In the genomic region with DNA sequence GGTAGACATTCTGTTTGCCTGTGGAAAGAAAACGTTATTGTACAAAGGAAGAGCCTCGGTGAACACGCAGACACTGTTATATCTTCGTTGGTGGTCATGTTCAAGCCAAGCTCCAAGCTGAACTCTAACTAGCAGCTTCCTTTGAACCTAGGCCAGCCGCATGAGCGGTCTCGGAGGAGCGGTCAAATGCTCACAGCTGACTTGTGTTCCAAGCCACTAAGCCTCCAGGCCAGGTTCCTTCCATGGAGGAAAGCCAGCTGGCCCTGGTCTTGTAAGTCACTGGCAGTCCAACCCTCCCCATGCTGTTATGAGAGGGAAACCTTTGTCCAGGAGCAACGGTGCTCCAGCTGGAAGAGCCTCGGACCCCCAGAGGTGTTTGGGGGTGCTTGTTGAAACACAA, we compare ENCODE assay signal across 7 mouse cellular contexts.
A peak's percentile ranks its signal among the peaks of the same experiment; 100 is the strongest.
DNase-seq lines count a peak whose midpoint lies in the region; ATAC-seq and TF ChIP-seq lines count a peak whose summit lies in the region.

No protein-coding gene starts in this region.

- 20% methylated on average over 10 of the region's 10 CpGs for WGBS in kidney, adult 2 months

- TF ChIP-seq POLR2A in kidney, adult 2 months (IDR thresholded peaks at IDR 0.05; ENCODE audit: low read depth, low read length) = no peak

- H3K36me3 ChIP-seq in kidney, adult 2 months (ENCODE audit: control insufficient read depth, insufficient read depth, low read length) = no peaks in the 10 kb centered on the region

- DNase-seq in right cerebral cortex, postnatal 14 days = peak; percentile 13
- DNase-seq in right cerebral cortex, postnatal 36 days (ENCODE audit: low spot score in 2 of 2) = no peak
- peak; percentile 35 to 84 for DNase-seq in cerebellum, postnatal 4 days (ENCODE audit: low spot score in 2 of 2)
- DNase-seq in kidney, adult 2 months = peak; percentile 96
- peak; percentile 41 for DNase-seq in ovary, postnatal 36 days (ENCODE audit: low spot score)
- DNase-seq in left cerebral cortex, adult 8-10 months (ENCODE audit: low spot score in 2 of 2) = no peak

- peaks cover 6% of the 10 kb centered on the region for H3K4me1 ChIP-seq in kidney, adult 2 months (ENCODE audit: control insufficient read depth, insufficient read depth, low read length)

- no peak overlapping the region for H3K4me3 ChIP-seq in kidney, adult 2 months (ENCODE audit: insufficient read depth, low read depth, low read length)

- ATAC-seq in inflammation-experienced regulatory T-cells, adult 6 months = no peak

- H3K27me3 ChIP-seq in kidney, adult 2 months (replicated peaks; ENCODE audit: control insufficient read depth, insufficient read depth, low read length) = no peaks in the 10 kb centered on the region

- no peak overlapping the region for H3K27ac ChIP-seq in kidney, adult 2 months (ENCODE audit: insufficient read depth, low read depth, low read length)

- TF ChIP-seq CTCF in kidney, adult 2 months (conservative IDR thresholded peaks at IDR 0.05; ENCODE audit: insufficient read depth, insufficient read length, low read depth, low read length) = no peak

Comparison
In these comparisons a context has a peak if more than half of its experiments do, and no peak if none do; other contexts are left out.
1. DNase-seq: peak in right cerebral cortex, postnatal 14 days (single experiment), cerebellum, postnatal 4 days (2 of 2), kidney, adult 2 months (single experiment) and ovary, postnatal 36 days (single experiment); none in right cerebral cortex, postnatal 36 days (0 of 2) and left cerebral cortex, adult 8-10 months (0 of 2).